Mouse (Mus musculus): ENCODE results near the gene Gm29866.
"Not testable (repeated sequence)": the region's sequence is repeated elsewhere in the genome, so short reads cannot be mapped to it uniquely, and the experiment has no call there.

Gene Gm29866

GRCm38 (mm10) chrY:20993557-20993956 lies at the start of gene Gm29866:
TSS of gene Gm29866 (minus strand) at chrY:20993657.
- DNase-seq (ENCODE audit: low spot score): not testable (repeated sequence)
